ENCODE assay signal across 26 mouse cellular contexts in genomic region chr19:46095291-46095690, GRCm38 (mm10). TPM values are rescaled to one million over a fixed set of nuclear protein-coding genes. Genes with fewer than 3 reads are reported as not detected.
A peak's percentile ranks its signal among the peaks of the same experiment; 100 is the strongest.
DNase-seq lines count a peak whose midpoint lies in the region; TF ChIP-seq lines count a peak whose summit lies in the region.
"Had no signal": no experiment of that assay in that cellular context is flagged by ENCODE, and none has a peak within 500 bp of the region (broad histone marks: within the 10 kb centered on the region; RNA-seq: fewer than 3 reads in every experiment).

No protein-coding gene starts in this region.

- TF ChIP-seq CTCF in layer of hippocampus, adult 2 months (conservative IDR thresholded peaks at IDR 0.05): no peak
- TF ChIP-seq CTCF in liver, adult 2 months (IDR thresholded peaks at IDR 0.05; ENCODE audit: low read depth, low read length): no peak

- H3K9ac ChIP-seq in liver, adult 2 months (ENCODE audit: low read depth, low read length): no peak overlapping the region
- no peak overlapping the region for H3K9ac ChIP-seq in ES-E14 (ENCODE audit: insufficient read depth, low read depth, low read length, poor library complexity, severe bottlenecking)
- H3K9ac ChIP-seq: embryonic facial prominence, embryonic 12.5 days; forebrain, embryonic 15.5 days; heart, embryonic 15.5 days; hindbrain, embryonic 14.5 days had no signal

- TF ChIP-seq POLR2A in liver, adult 2 months (IDR thresholded peaks at IDR 0.05; ENCODE audit: extremely low read depth, insufficient read depth, low read length): no peak

- no peak overlapping the region for H3K4me3 ChIP-seq in layer of hippocampus, adult 2 months
- no peak overlapping the region for H3K4me3 ChIP-seq in liver, adult 2 months (ENCODE audit: insufficient read depth, low read depth, low read length)
- no peak overlapping the region for H3K4me3 ChIP-seq in ES-E14 (ENCODE audit: insufficient read depth in 1 of 2, low read depth in 1 of 2, low read length in 2 of 2, poor library complexity in 1 of 2, severe bottlenecking in 1 of 2)
- H3K4me3 ChIP-seq: embryonic facial prominence, embryonic 12.5 days; forebrain, embryonic 15.5 days; heart, embryonic 15.5 days; hindbrain, embryonic 10.5 days had no signal

- no peaks in the 10 kb centered on the region for H3K27me3 ChIP-seq in liver, adult 2 months (ENCODE audit: control insufficient read depth, insufficient read depth, low read length)
- H3K27me3 ChIP-seq: embryonic facial prominence, embryonic 12.5 days; forebrain, embryonic 15.5 days; heart, embryonic 15.5 days had no signal

- 89% methylated on average over 4 of the region's 4 CpGs for WGBS in liver, adult 2 months

- no peaks in the 10 kb centered on the region for H3K36me3 ChIP-seq in liver, adult 2 months (ENCODE audit: control insufficient read depth, insufficient read depth, low read length)
- H3K36me3 ChIP-seq in ES-E14 (ENCODE audit: control insufficient read depth, insufficient read depth, low read length, poor library complexity, severe bottlenecking): no peaks in the 10 kb centered on the region
- H3K36me3 ChIP-seq: embryonic facial prominence, embryonic 12.5 days; forebrain, embryonic 15.5 days; heart, embryonic 15.5 days; hindbrain, embryonic 10.5 days had no signal

- peak; percentile 31 to 69 for DNase-seq in frontal cortex, adult 2 months (ENCODE audit: extremely low spot score in 1 of 2, low spot score in 1 of 2)
- no peak for DNase-seq in frontal cortex, postnatal 25 days (ENCODE audit: low spot score in 2 of 2)
- peak; percentile 30 to 58 for DNase-seq in layer of hippocampus, adult 2 months (ENCODE audit: low spot score in 2 of 2)
- no peak for DNase-seq in layer of hippocampus, postnatal 14 days (ENCODE audit: low spot score in 2 of 2)
- DNase-seq in liver, adult 2 months (ENCODE audit: extremely low read depth, low read depth, low spot score): no peak
- no peak for DNase-seq in liver
- no peak for DNase-seq in ES-E14 (ENCODE audit: low read depth, low spot score)
- no peak for DNase-seq in gastrocnemius, adult 8-10 months (ENCODE audit: low spot score in 2 of 2)
- DNase-seq: adrenal gland, postnatal 10 days; B cell, adult 2 months; cerebellum, adult 11-12 months; cerebellum, adult 9-10 months; cerebellum, postnatal 25 days; gastrocnemius, postnatal 10 days; heart, adult 18-20 months; heart, postnatal 14 days had no signal

- H3K27ac ChIP-seq in layer of hippocampus, adult 2 months: no peak overlapping the region
- 0 out of 2 replicates have a peak overlapping the region, but pooled peaks have one; percentile 26 for H3K27ac ChIP-seq in liver, adult 2 months (replicated peaks; ENCODE audit: insufficient read depth, low read depth, low read length)
- no peak overlapping the region for H3K27ac ChIP-seq in ES-E14 (ENCODE audit: insufficient read depth, low read depth, low read length, poor library complexity, severe bottlenecking)
- H3K27ac ChIP-seq: embryonic facial prominence, embryonic 12.5 days; forebrain, embryonic 15.5 days; heart, embryonic 15.5 days; hindbrain, embryonic 10.5 days; hindbrain, embryonic 14.5 days had no signal

- H3K4me1 ChIP-seq in liver, adult 2 months (ENCODE audit: control insufficient read depth, insufficient read depth, low read length): peaks cover 26% of the 10 kb centered on the region
- H3K4me1 ChIP-seq in ES-E14 (ENCODE audit: control insufficient read depth in 2 of 2, insufficient read depth in 2 of 2, low read length in 2 of 2, poor library complexity in 1 of 2): no peaks in the 10 kb centered on the region
- H3K4me1 ChIP-seq: embryonic facial prominence, embryonic 12.5 days; forebrain, embryonic 15.5 days; heart, embryonic 15.5 days; hindbrain, embryonic 10.5 days had no signal

- no peaks in the 10 kb centered on the region for H3K79me2 ChIP-seq in liver, adult 2 months (ENCODE audit: control insufficient read depth, insufficient read depth, low read length)

- in situ Hi-C loops in ES-E14 (cut with MboI; ENCODE audit: low sequenced_read_pairs in 2 of 2, unreplicated experiment in 2 of 2): no loop called here

- H3K9me3 ChIP-seq in ES-E14 (ENCODE audit: control insufficient read depth, insufficient read depth, low read depth, low read length): no peaks in the 10 kb centered on the region
- H3K9me3 ChIP-seq: embryonic facial prominence, embryonic 12.5 days; forebrain, embryonic 15.5 days; heart, embryonic 15.5 days had no signal

TF ChIP-seq in ES-E14, 5 proteins besides CTCF, POLR2A, EP300 and RAD21:
- TF ChIP-seq HCFC1 (IDR thresholded peaks at IDR 0.05; ENCODE audit: borderline replicate concordance, insufficient read depth, low read length): no peak
- TF ChIP-seq ZC3H11A (IDR thresholded peaks at IDR 0.05; ENCODE audit: borderline replicate concordance, low read depth, low read length): no peak
- TF ChIP-seq MAFK (IDR thresholded peaks at IDR 0.05; ENCODE audit: insufficient read depth, low read depth, low read length): no peak
- TF ChIP-seq CHD2 (IDR thresholded peaks at IDR 0.05; ENCODE audit: low read depth, low read length): no peak
- 0 out of 2 replicates have a peak, but pooled peaks have one; percentile 16 for TF ChIP-seq ZNF384 (IDR thresholded peaks at IDR 0.05; ENCODE audit: low read depth, low read length)

RNA-seq across cellular contexts. Expression of gene Nolc1, which starts 19.6 kb away (rescaled TPM):
- polyA plus RNA-seq in frontal cortex, adult 2 months (2012; rRNA removed): 37.1 and 41.8 TPM in 2 replicates
- total RNA-seq in layer of hippocampus, adult 2 months (2021): 10 to 100 TPM; 48.7 to 51.8 TPM
- 10 to 100 TPM; 39.9 to 40.7 TPM for total RNA-seq in layer of hippocampus, postnatal 14 days (2021)
- 3.4 and 3.8 TPM in 2 replicates for total RNA-seq in liver, adult 2 months (2014; rRNA removed)
- polyA plus RNA-seq in liver, adult 2 months (2012; rRNA removed): 5.6 and 7.3 TPM in 2 replicates
- 134 and 140 TPM in 2 replicates for total RNA-seq in ES-E14 (2012; rRNA removed)
- total RNA-seq in gastrocnemius, adult 8-10 months (2022): 10 to 100 TPM; 17.4 to 21.4 (median 20.1) TPM

RNA-seq across cellular contexts. Expression of gene Elovl3, which starts 36.4 kb away (rescaled TPM):
- not detected in 2 replicates for polyA plus RNA-seq in frontal cortex, adult 2 months (2012; rRNA removed)
- total RNA-seq in layer of hippocampus, adult 2 months (2021): not detected
- not detected for total RNA-seq in layer of hippocampus, postnatal 14 days (2021)
- 0.67 and 9.8 TPM in 2 replicates for total RNA-seq in liver, adult 2 months (2014; rRNA removed)
- polyA plus RNA-seq in liver, adult 2 months (2012; rRNA removed): 2.6 and 3.7 TPM in 2 replicates
- 0.16 and 0.22 TPM in 2 replicates for total RNA-seq in ES-E14 (2012; rRNA removed)
- not detected for total RNA-seq in gastrocnemius, adult 8-10 months (2022)
- total RNA-seq: gastrocnemius, postnatal 10 days; gastrocnemius, postnatal 4 days had no signal
- polyA plus RNA-seq: CD4-positive, CD25-positive, alpha-beta regulatory T cell, adult 4 months; cortical plate, adult 2 months; forebrain, embryonic 15.5 days; heart, embryonic 11.5 days; heart, embryonic 15.5 days; hindbrain, embryonic 10.5 days; hindbrain, embryonic 14.5 days had no signal

RNA-seq across cellular contexts. Expression of gene Ldb1, which starts 50.3 kb away (rescaled TPM):
- polyA plus RNA-seq in frontal cortex, adult 2 months (2012; rRNA removed): 171 and 172 TPM in 2 replicates
- total RNA-seq in layer of hippocampus, adult 2 months (2021): 100 to 1,000 TPM; 113 to 119 TPM
- total RNA-seq in layer of hippocampus, postnatal 14 days (2021): 100 to 1,000 TPM in 1 of 2 experiments, 10 to 100 TPM in 1; 95.3 to 103 TPM
- 14.9 and 18.1 TPM in 2 replicates for total RNA-seq in liver, adult 2 months (2014; rRNA removed)
- polyA plus RNA-seq in liver, adult 2 months (2012; rRNA removed): 27.9 and 42.1 TPM in 2 replicates
- 123 and 207 TPM in 2 replicates for total RNA-seq in ES-E14 (2012; rRNA removed)
- 10 to 100 TPM; 13.3 to 19.7 (median 17.0) TPM for total RNA-seq in gastrocnemius, adult 8-10 months (2022)

RNA-seq across cellular contexts. Expression of gene Pprc1, which starts 50.6 kb away (rescaled TPM):
- polyA plus RNA-seq in frontal cortex, adult 2 months (2012; rRNA removed): 15.9 TPM in 2 replicates
- 10 to 100 TPM; 25.4 to 33.7 TPM for total RNA-seq in layer of hippocampus, adult 2 months (2021)
- 10 to 100 TPM; 23.4 to 29.0 TPM for total RNA-seq in layer of hippocampus, postnatal 14 days (2021)
- 1.1 and 2.1 TPM in 2 replicates for total RNA-seq in liver, adult 2 months (2014; rRNA removed)
- polyA plus RNA-seq in liver, adult 2 months (2012; rRNA removed): 5.0 and 11.7 TPM in 2 replicates
- total RNA-seq in ES-E14 (2012; rRNA removed): 68.4 and 75.1 TPM in 2 replicates
- 10 to 100 TPM; 13.0 to 22.8 (median 14.7) TPM for total RNA-seq in gastrocnemius, adult 8-10 months (2022)

RNA-seq across cellular contexts. Expression of gene Pitx3, which starts 52.8 kb away (rescaled TPM):
- 0.16 and 0.21 TPM in 2 replicates for polyA plus RNA-seq in frontal cortex, adult 2 months (2012; rRNA removed)
- total RNA-seq in layer of hippocampus, adult 2 months (2021): not detected
- not detected for total RNA-seq in layer of hippocampus, postnatal 14 days (2021)
- total RNA-seq in liver, adult 2 months (2014; rRNA removed): not detected in 2 replicates
- not detected in 2 replicates for polyA plus RNA-seq in liver, adult 2 months (2012; rRNA removed)
- 0.18 TPM in 1 of 2 replicates, not detected in the other for total RNA-seq in ES-E14 (2012; rRNA removed)
- 1 to 10 TPM; 1.8 to 8.3 (median 5.1) TPM for total RNA-seq in gastrocnemius, adult 8-10 months (2022)
- polyA plus RNA-seq: CD4-positive, CD25-positive, alpha-beta regulatory T cell, adult 4 months; forebrain, embryonic 11.5 days; forebrain, embryonic 15.5 days; hindbrain, embryonic 10.5 days; hindbrain, embryonic 14.5 days had no signal

Comparison
In these comparisons a context has a peak if more than half of its experiments do, and no peak if none do; other contexts are left out.
1. DNase-seq: peak in frontal cortex, adult 2 months (2 of 2) and layer of hippocampus, adult 2 months (2 of 2); none in frontal cortex, postnatal 25 days (0 of 2), layer of hippocampus, postnatal 14 days (0 of 2), liver, adult 2 months (single experiment), liver (single experiment), ES-E14 (single experiment) and gastrocnemius, adult 8-10 months (0 of 2).